Comparison of ENCODE assay signal across 19 mouse cellular contexts in genomic region chr9:31950506-31950905, GRCm38 (mm10). TPM values are rescaled to one million over a fixed set of nuclear protein-coding genes. Genes with fewer than 3 reads are reported as not detected.
"Had no signal": no experiment of that assay in that cellular context is flagged by ENCODE, and none has a peak within 500 bp of the region (broad histone marks: within the 10 kb centered on the region; RNA-seq: fewer than 3 reads in every experiment).

No protein-coding gene starts in this region.

- DNase-seq: kidney, adult 2 months; kidney, postnatal 14 days; lung, adult 2 months; lung, postnatal 36 days; retina, postnatal 1 day; right cerebral cortex, postnatal 14 days; thymus, adult 18-20 months; thymus, postnatal 25 days had no signal

- H3K36me3 ChIP-seq: kidney, embryonic 15.5 days; limb, embryonic 10.5 days; liver, embryonic 15.5 days; midbrain, embryonic 12.5 days; neural tube, embryonic 13.5 days; stomach, embryonic 15.5 days had no signal

- H3K4me3 ChIP-seq: kidney, embryonic 15.5 days; limb, embryonic 10.5 days; liver, embryonic 15.5 days; midbrain, embryonic 12.5 days; neural tube, embryonic 13.5 days; stomach, embryonic 15.5 days had no signal

- H3K4me2 ChIP-seq: kidney, embryonic 15.5 days; liver, embryonic 11.5 days; liver, embryonic 15.5 days; midbrain, embryonic 12.5 days; neural tube, embryonic 13.5 days; stomach, embryonic 15.5 days had no signal

- H3K9ac ChIP-seq: kidney, embryonic 15.5 days; liver, embryonic 15.5 days; midbrain, embryonic 12.5 days; neural tube, embryonic 13.5 days; stomach, embryonic 15.5 days had no signal

- H3K27me3 ChIP-seq: kidney, embryonic 15.5 days; liver, embryonic 15.5 days; midbrain, embryonic 12.5 days; neural tube, embryonic 13.5 days; stomach, embryonic 15.5 days had no signal

- H3K27ac ChIP-seq: kidney, embryonic 15.5 days; limb, embryonic 10.5 days; liver, embryonic 15.5 days; midbrain, embryonic 12.5 days; neural tube, embryonic 13.5 days; stomach, embryonic 15.5 days had no signal

- ATAC-seq: lung, postnatal 0 days; midbrain, embryonic 16.5 days had no signal

- H3K9me3 ChIP-seq: kidney, embryonic 15.5 days; limb, embryonic 10.5 days; liver, embryonic 15.5 days; midbrain, embryonic 12.5 days; neural tube, embryonic 13.5 days; stomach, embryonic 15.5 days had no signal

- H3K4me1 ChIP-seq: kidney, embryonic 15.5 days; limb, embryonic 10.5 days; liver, embryonic 15.5 days; midbrain, embryonic 12.5 days; neural tube, embryonic 13.5 days; stomach, embryonic 15.5 days had no signal

RNA-seq across cellular contexts. Expression of gene Barx2, which starts 37.2 kb away (rescaled TPM):
- total RNA-seq: megakaryocyte, adult 5-6 weeks had no signal
- polyA plus RNA-seq: liver, embryonic 11.5 days; liver, embryonic 15.5 days; midbrain, embryonic 12.5 days; neural tube, embryonic 13.5 days; spleen, adult 2 months had no signal
